Mouse (Mus musculus): Measurements from ENCODE around the gene Gm826. TPM values are rescaled to one million over a fixed set of nuclear protein-coding genes. Genes with fewer than 3 reads are reported as not detected.
A peak's percentile ranks its signal among the peaks of the same experiment; 100 is the strongest.

Gene Gm826
- total RNA-seq, 1 experiment from 2014 or later = not detected

DNA sequence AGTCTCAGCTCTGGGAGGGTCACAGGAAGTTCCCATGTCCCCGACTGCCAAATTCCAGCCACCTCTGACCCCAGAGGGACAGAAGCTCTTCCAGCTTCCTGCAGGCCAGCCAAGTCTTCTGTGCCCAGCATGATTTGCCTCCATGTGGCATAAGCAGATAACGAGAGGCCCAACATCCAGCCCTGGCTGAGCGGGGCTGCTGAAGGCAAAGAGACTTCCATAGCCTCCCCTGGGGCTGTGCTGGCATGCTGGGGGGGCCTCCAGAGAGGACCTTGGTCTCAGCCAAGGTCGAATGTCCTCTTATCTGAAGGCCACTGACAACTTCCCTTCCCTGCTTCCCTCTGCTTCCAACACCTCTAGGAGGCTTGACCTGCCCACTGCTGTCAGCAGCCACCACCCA lies 6.8 kb downstream of the Gm826 start:
- ATAC-seq (replicated peaks in 1 of 2; ENCODE audit: insufficient read depth in 1 of 2, low FRiP score in 2 of 2, low TSS enrichment in 1 of 2, low read depth in 1 of 2, poor library complexity in 2 of 2, severe bottlenecking in 2 of 2) = peak; percentile 5 to 35; a peak in 1 of 4 replicates

DNA sequence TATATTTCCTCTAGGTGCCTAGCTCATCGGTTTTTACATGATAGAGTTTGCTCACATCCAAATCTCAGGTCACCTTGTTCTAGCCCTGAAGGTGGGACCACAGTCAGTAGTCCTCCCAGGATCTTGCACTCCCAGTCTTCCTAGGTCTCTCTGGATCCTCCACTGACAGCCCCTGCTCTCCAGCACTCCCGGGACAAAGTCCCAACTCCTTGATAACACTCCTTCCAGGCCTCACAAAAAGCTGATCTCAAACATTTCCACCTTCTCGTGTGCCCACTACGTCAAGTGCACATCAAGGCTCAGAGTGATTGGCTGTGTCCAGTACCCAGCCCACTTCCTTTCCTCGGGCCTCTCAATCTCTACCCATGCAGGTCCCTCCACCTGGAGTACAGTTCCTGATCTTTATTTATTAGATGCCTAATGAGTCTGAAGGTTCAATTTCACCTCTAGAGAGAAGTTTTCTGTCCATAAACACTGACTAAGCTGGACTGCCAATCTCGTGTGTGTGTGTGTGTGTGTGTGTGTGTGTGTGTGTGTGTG lies 8.8 kb downstream of the Gm826 start:
- ATAC-seq (replicated peaks in 1 of 2; ENCODE audit: insufficient read depth in 1 of 2, low FRiP score in 2 of 2, low TSS enrichment in 1 of 2, low read depth in 1 of 2, poor library complexity in 2 of 2, severe bottlenecking in 2 of 2) = no peak

- ATAC-seq (replicated peaks in 1 of 2; ENCODE audit: insufficient read depth in 1 of 2, low FRiP score in 2 of 2, low TSS enrichment in 1 of 2, low read depth in 1 of 2, poor library complexity in 2 of 2, severe bottlenecking in 2 of 2) = no peak
These were observed 12.1 kb downstream of the Gm826 start for GRCm38 (mm10) chr2:160321829-160322228.

DNA sequence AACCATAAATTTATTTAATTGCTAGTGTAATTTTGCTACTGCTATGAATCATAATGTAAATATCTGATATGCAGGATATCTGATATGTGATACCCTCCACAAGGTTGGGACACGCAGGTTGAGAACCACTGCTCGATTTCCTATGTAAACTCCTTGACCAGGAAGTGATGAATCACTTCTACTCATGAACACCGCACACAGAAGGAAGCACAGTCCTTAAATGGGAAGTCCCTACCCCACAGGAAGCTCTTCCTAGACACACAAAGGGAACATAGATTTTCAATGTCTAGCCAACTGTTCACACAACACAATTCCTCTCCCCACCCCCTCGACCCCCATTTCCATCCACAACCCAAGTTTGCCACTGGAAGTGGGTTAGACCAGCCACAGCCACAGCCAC lies 15.7 kb downstream of the Gm826 start:
- no peak for ATAC-seq (replicated peaks in 1 of 2; ENCODE audit: insufficient read depth in 1 of 2, low FRiP score in 2 of 2, low TSS enrichment in 1 of 2, low read depth in 1 of 2, poor library complexity in 2 of 2, severe bottlenecking in 2 of 2)

DNA sequence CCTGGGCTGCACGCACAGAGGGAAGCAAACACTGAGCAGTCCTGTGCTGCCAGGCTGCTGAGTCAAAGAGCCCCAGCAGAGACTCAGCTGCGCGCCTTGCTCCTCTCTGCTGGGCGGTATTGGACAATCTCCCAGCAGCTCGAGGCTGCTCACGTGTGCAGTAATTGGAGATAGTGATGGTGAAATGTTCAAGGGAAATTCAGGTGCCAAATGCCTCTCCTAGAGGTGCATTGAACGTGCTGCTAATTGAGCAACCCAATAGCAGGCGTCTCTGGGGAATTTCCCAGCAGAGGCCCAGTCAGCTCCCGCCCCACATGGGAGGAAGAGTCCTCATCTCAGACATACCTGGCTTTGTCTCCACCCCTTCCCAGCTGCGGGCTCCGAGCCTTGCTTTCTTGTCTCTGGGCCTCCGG lies 20.4 kb downstream of the Gm826 start:
- ATAC-seq (replicated peaks in 1 of 2; ENCODE audit: insufficient read depth in 1 of 2, low FRiP score in 2 of 2, low TSS enrichment in 1 of 2, low read depth in 1 of 2, poor library complexity in 2 of 2, severe bottlenecking in 2 of 2) = 0 out of 4 replicates have a peak, but pooled peaks have one; percentile 7 to 17

DNA sequence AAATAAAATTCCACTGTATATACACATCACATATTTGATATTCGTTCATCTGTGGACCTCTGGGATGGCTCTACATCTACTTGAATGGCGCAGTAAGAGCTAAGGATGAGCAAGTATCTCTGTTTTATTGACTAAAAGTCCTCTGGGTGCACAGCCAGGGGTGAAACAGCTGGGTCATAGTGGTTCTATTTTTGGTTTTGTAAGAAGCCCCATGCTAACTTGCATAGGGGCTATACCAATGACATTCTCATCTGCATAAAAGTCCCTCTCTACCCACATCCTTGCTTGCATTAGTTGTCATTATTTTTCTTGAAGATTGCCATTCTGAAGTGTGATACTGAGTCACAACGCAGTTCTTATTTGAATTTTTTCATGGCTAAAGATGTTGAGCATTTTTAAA lies 28.9 kb downstream of the Gm826 start:
- no peak for ATAC-seq (replicated peaks in 1 of 2; ENCODE audit: insufficient read depth in 1 of 2, low FRiP score in 2 of 2, low TSS enrichment in 1 of 2, low read depth in 1 of 2, poor library complexity in 2 of 2, severe bottlenecking in 2 of 2)

GRCm38 (mm10) chr2:160303992-160304391 lies 30.0 kb downstream of the Gm826 start:
- no peak for ATAC-seq (replicated peaks in 1 of 2; ENCODE audit: insufficient read depth in 1 of 2, low FRiP score in 2 of 2, low TSS enrichment in 1 of 2, low read depth in 1 of 2, poor library complexity in 2 of 2, severe bottlenecking in 2 of 2)

DNA sequence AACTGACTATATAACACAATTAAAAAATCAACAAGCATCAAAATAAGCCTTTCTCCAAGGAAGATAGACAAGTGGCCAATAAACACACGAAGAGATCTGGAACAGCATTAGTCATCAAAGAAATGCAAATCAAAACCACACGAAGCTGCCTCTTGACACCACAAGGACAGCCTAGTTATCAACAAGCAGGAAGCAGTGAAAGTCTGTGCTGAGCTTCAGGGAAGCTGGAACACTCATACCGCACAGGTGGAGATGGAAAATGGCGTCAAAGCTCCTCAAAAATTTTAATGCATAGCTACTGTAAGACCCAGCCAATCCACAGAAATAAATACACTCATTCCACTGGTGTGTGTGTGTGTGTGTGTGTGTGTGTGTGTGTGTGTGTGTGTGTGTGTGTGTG lies 31.9 kb downstream of the Gm826 start:
- ATAC-seq (replicated peaks in 1 of 2; ENCODE audit: insufficient read depth in 1 of 2, low FRiP score in 2 of 2, low TSS enrichment in 1 of 2, low read depth in 1 of 2, poor library complexity in 2 of 2, severe bottlenecking in 2 of 2) = no peak

- no peak for ATAC-seq (replicated peaks in 1 of 2; ENCODE audit: insufficient read depth in 1 of 2, low FRiP score in 2 of 2, low TSS enrichment in 1 of 2, low read depth in 1 of 2, poor library complexity in 2 of 2, severe bottlenecking in 2 of 2)
These were observed 35.4 kb downstream of the Gm826 start for GRCm38 (mm10) chr2:160298586-160298985.

DNA sequence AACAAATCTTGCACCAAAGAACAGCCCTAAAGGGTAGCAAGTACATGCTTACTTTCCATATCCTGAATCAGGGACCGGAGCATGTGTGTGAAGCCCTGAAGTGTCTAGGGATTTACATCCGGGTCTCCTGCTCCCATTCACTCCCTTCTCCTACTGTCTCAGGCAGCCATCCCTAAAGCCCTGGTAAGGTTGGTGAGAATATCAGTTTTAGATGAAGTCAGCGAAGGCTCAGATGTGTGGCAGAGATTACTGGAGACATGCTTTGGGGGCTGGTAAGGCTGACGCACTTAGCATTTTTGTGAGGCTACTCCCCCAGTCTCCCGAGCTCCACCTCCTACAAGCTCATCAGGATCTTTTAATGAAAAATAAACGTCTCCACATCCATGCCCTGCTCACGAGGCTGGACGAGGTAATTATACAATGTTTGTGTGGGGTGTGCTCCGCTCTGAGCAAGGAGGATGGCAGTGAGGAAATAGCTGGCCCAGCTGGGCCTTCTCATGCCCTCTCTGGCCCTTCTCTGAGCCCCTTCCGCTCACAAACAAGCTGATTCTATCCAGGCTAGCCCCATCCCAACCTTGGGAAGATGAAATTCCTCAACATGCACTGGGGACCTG lies 45.3 kb downstream of the Gm826 start:
- no peak for ATAC-seq (replicated peaks in 1 of 2; ENCODE audit: insufficient read depth in 1 of 2, low FRiP score in 2 of 2, low TSS enrichment in 1 of 2, low read depth in 1 of 2, poor library complexity in 2 of 2, severe bottlenecking in 2 of 2)

DNA sequence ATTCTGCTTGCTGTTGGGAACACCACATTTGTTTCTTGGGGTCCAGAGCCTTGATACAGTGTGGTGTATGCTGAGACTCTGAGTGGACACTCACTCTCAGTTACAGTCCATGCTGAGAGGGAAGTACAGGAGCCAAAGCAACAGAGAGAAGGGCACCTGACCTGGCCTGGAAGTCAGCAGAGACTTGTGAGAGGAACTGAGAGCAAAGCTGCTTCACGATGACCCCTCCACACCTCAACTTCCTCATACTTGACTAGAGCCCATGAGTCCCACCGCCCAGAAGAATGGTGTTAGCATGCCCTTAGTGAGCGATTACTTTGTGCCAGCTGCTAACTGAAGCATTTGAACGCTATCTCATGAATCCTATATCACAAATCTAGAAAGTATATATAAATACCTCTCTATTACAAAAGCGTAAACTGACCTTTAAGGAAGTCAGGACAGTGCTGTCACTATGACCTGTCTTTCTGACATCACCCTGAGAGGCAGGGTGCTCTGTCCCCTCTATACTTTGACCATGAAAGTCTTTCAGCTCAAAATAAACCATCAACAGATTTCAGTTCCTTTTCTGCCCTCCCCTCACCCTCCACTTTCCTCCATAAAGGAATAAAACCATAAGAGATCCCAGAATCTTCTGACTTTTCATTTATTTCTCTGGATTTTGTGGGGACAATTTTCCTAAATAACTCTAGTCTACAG lies 57.9 kb downstream of the Gm826 start:
- 0 out of 4 replicates have a peak, but pooled peaks of 1 of the 2 experiments have one; percentile 21 for ATAC-seq (replicated peaks in 1 of 2; ENCODE audit: insufficient read depth in 1 of 2, low FRiP score in 2 of 2, low TSS enrichment in 1 of 2, low read depth in 1 of 2, poor library complexity in 2 of 2, severe bottlenecking in 2 of 2)

- ATAC-seq (replicated peaks in 1 of 2; ENCODE audit: insufficient read depth in 1 of 2, low FRiP score in 2 of 2, low TSS enrichment in 1 of 2, low read depth in 1 of 2, poor library complexity in 2 of 2, severe bottlenecking in 2 of 2) = no peak
These were observed 66.0 kb downstream of the Gm826 start for GRCm38 (mm10) chr2:160267828-160268453.

GRCm38 (mm10) chr2:160263861-160264260 lies 70.1 kb downstream of the Gm826 start:
- ATAC-seq (replicated peaks in 1 of 2; ENCODE audit: insufficient read depth in 1 of 2, low FRiP score in 2 of 2, low TSS enrichment in 1 of 2, low read depth in 1 of 2, poor library complexity in 2 of 2, severe bottlenecking in 2 of 2) = no peak

- no peak for ATAC-seq (replicated peaks in 1 of 2; ENCODE audit: insufficient read depth in 1 of 2, low FRiP score in 2 of 2, low TSS enrichment in 1 of 2, low read depth in 1 of 2, poor library complexity in 2 of 2, severe bottlenecking in 2 of 2)
These were observed 72.4 kb downstream of the Gm826 start for GRCm38 (mm10) chr2:160261538-160261937.

Other genes starting within 250 kb of the Gm826 start
- 0.56 and 1.5 TPM in 2 replicates for gene Mafb, start 32.9 kb upstream of the Gm826 start, total RNA-seq (2017)

All from hematopoietic stem cell, adult 5-6 weeks (primary cell).